Mouse (Mus musculus): ENCODE results near the gene Esp31.

The Esp31 gene

DNA sequence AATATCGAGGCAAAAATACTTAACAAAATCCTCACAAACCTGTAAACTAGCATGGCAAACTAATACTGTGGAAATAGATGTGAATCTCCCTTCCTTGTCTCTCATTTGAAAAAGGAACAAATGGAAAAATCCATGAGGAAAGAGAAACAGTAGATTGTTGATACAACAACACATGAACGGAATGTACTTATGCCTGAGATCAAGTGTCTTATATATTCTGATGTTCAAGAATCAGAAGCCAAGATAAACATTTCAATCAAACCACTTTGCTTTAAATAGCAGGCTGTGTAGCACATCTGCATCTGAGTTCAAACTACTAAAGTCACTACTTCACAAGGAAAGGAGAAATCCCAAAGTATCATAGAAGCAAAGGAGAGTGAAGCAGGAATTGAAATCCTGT, at the start of gene Esp31:
Gene Esp31, plus strand, starts transcription at position 301 of the 400 bp plus-strand sequence.
- ChIA-PET CTCF (no interaction called here), POLR2A (no interaction called here)
